In genomic region chr12:85219236-85219904, GRCm38 (mm10) we compare ENCODE assay signal across 8 mouse cellular contexts. TPM values are rescaled to one million over a fixed set of nuclear protein-coding genes. Genes with fewer than 3 reads are reported as not detected.
DNase-seq lines count a peak whose midpoint lies in the region; ATAC-seq lines count a peak whose summit lies in the region.

Gene Eif2b2 (plus strand): TSS chr12:85219481.

- peaks cover 38% of the 10 kb centered on the region for H3K36me3 ChIP-seq in heart, embryonic 13.5 days
- peaks cover 36% of the 10 kb centered on the region for H3K36me3 ChIP-seq in liver, embryonic 12.5 days
- peaks cover 16% of the 10 kb centered on the region for H3K36me3 ChIP-seq in stomach, embryonic 15.5 days

- H3K4me2 ChIP-seq in heart, embryonic 13.5 days: peak within 1 kb of the TSS; percentile 92
- H3K4me2 ChIP-seq in liver, embryonic 12.5 days: peak within 1 kb of the TSS; percentile 92
- peak within 1 kb of the TSS; percentile 86 for H3K4me2 ChIP-seq in stomach, embryonic 15.5 days

- peak within 1 kb of the TSS; percentile 89 for H3K4me3 ChIP-seq in heart, embryonic 13.5 days
- H3K4me3 ChIP-seq in liver, embryonic 12.5 days: peak within 1 kb of the TSS; percentile 85
- peak within 1 kb of the TSS; percentile 59 for H3K4me3 ChIP-seq in stomach, embryonic 15.5 days (replicated peaks)

- peak; percentile 97 for ATAC-seq in erythroid progenitor cell, adult 5-6 weeks (replicated peaks; ENCODE audit: low FRiP score, poor library complexity, severe bottlenecking)
- ATAC-seq in heart, embryonic 13.5 days (ENCODE audit: extremely low read depth, insufficient number of reproducible peaks, low FRiP score, low TSS enrichment): peak; percentile 100
- ATAC-seq in liver, embryonic 12.5 days: peak; percentile 100
- peak; percentile 99 for ATAC-seq in stomach, embryonic 15.5 days (ENCODE audit: insufficient read depth, low FRiP score, low read depth)

- DNase-seq in CD4-positive helper T cell, adult 2 months (ENCODE audit: low read depth, low spot score): peak; percentile 96
- DNase-seq in brain, embryonic 18.5 days (ENCODE audit: low read depth, low spot score): peak; percentile 94
- peak; percentile 99 for DNase-seq in kidney, postnatal 10 days
- DNase-seq in natural killer cell, adult 2 months (ENCODE audit: low spot score in 2 of 2): peak; percentile 89 to 92

- H3K4me1 ChIP-seq in heart, embryonic 13.5 days: peaks cover 23% of the 10 kb centered on the region
- H3K4me1 ChIP-seq in liver, embryonic 12.5 days: peaks cover 27% of the 10 kb centered on the region
- peaks cover 15% of the 10 kb centered on the region; the same call in 1 of the 2 replicates for H3K4me1 ChIP-seq in stomach, embryonic 15.5 days

- no peaks in the 10 kb centered on the region for H3K9me3 ChIP-seq in heart, embryonic 13.5 days
- H3K9me3 ChIP-seq in liver, embryonic 12.5 days (replicated peaks): no peaks in the 10 kb centered on the region
- no peaks in the 10 kb centered on the region for H3K9me3 ChIP-seq in stomach, embryonic 15.5 days

- H3K9ac ChIP-seq in heart, embryonic 13.5 days: peak within 1 kb of the TSS; percentile 91
- peak within 1 kb of the TSS; percentile 80 for H3K9ac ChIP-seq in liver, embryonic 12.5 days
- peak within 1 kb of the TSS; percentile 47 for H3K9ac ChIP-seq in stomach, embryonic 15.5 days

- peak within 1 kb of the TSS; percentile 70 for H3K27ac ChIP-seq in heart, embryonic 13.5 days (replicated peaks)
- peak within 1 kb of the TSS; percentile 69 for H3K27ac ChIP-seq in liver, embryonic 12.5 days
- H3K27ac ChIP-seq in stomach, embryonic 15.5 days: peak within 1 kb of the TSS; percentile 67

- WGBS in heart, embryonic 13.5 days: under 1% methylated on average over 54 of the region's 54 CpGs
- under 1% methylated on average over 54 of the region's 54 CpGs for WGBS in liver, embryonic 12.5 days (ENCODE audit: insufficient replicate concordance)
- under 1% methylated on average over 54 of the region's 54 CpGs for WGBS in stomach, embryonic 15.5 days

- no peaks in the 10 kb centered on the region for H3K27me3 ChIP-seq in heart, embryonic 13.5 days (replicated peaks)
- H3K27me3 ChIP-seq in liver, embryonic 12.5 days (replicated peaks): 0 out of 2 replicates have a peak, but pooled peaks cover 4% of the 10 kb centered on the region
- H3K27me3 ChIP-seq in stomach, embryonic 15.5 days (replicated peaks): no peaks in the 10 kb centered on the region

RNA-seq across cellular contexts. Expression of gene Eif2b2, which starts in this region (rescaled TPM):
- 10.9 and 12.3 TPM in 2 replicates for total RNA-seq in erythroid progenitor cell, adult 5-6 weeks (2015; ENCODE audit: low replicate concordance)
- total RNA-seq in erythroid progenitor cell, adult 5-6 weeks (2017; ENCODE audit: low replicate concordance): 30.0 and 48.4 TPM in 2 replicates
- polyA plus RNA-seq in heart, embryonic 13.5 days (2015; fragmentation: Nextera tagmentation; extraction: Ambion mirVana): 54.8 and 55.9 TPM in 2 replicates
- 53.4 and 60.9 TPM in 2 replicates for polyA plus RNA-seq in liver, embryonic 12.5 days (2016; fragmentation: Nextera tagmentation; extraction: Ambion mirVana)
- polyA plus RNA-seq in stomach, embryonic 15.5 days (2015; fragmentation: Nextera tagmentation; extraction: Ambion mirVana): 76.7 and 78.1 TPM in 2 replicates

Comparison
In these comparisons a context has a peak if more than half of its experiments do, and no peak if none do; other contexts are left out.
1. Peak in every context shown above with its lines: DNase-seq, ATAC-seq, H3K4me3 ChIP-seq and H3K27ac ChIP-seq.